Mouse (Mus musculus) bone marrow macrophage, adult 2 months (primary cell): Measurements from ENCODE around the gene Khdc4.

Source experiments
- CTCF ChIP-seq: IDR thresholded peaks from 2 replicates; pipeline ENCODE4 v1.5.1; 2012; ENCODE audit warnings: low read depth, mild to moderate bottlenecking, low read length, moderate library complexity
- POLR2A ChIP-seq: IDR thresholded peaks from 2 replicates; pipeline ENCODE4 v1.6.1; 2012; ENCODE audit warnings: mild to moderate bottlenecking, low read depth, low read length, borderline replicate concordance

- no peak for TF ChIP-seq CTCF
- TF ChIP-seq POLR2A: no peak
These were observed 21.5 kb upstream of the Khdc4 start for GRCm38 (mm10) chr3:88664095-88664494.
